Mouse (Mus musculus): ENCODE results near the gene Macrod2.

Gene Macrod2

DNA sequence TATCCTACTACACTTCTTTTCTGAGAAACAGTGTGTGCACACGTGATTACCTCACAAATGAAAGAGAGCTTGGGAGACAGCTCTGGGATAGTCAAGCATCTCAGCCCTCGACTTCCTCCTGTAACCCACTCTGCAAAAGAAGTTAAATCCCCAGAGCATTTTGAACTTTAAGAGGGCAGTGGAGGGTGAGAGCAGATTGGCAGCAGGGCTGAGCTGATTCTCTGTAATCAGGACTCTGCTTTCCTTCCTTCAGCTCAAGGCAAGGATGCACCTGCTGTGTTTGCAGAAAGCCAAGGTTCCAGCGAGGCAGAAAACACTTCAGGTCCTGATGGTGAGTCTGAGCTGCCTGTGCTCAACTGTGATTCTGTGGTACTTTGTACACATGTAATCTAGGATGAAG lies 1978.9 kb downstream of the Macrod2 start:
- DNase-seq (ENCODE audit: low spot score), result no peak

DNA sequence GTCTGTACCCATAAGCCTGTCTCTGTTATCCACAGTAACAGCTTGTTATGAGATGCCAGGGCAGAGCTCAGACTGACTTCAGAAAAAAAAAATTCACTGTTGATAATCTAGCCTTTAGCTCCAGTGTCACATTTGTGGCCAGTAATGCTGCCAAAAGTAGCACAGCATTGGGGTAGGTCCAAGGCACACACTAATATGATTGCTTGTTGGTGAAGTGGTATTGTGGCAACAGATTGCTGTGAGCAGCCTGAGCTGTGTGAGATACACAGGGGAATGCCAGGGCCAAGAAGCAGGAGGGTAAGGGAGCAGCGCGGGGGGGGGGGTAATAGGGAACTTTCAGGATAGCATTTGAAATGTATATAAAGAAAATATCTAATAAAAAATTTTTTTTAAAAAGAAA lies 1985.5 kb downstream of the Macrod2 start:
- DNase-seq (ENCODE audit: low spot score), result no peak

DNA sequence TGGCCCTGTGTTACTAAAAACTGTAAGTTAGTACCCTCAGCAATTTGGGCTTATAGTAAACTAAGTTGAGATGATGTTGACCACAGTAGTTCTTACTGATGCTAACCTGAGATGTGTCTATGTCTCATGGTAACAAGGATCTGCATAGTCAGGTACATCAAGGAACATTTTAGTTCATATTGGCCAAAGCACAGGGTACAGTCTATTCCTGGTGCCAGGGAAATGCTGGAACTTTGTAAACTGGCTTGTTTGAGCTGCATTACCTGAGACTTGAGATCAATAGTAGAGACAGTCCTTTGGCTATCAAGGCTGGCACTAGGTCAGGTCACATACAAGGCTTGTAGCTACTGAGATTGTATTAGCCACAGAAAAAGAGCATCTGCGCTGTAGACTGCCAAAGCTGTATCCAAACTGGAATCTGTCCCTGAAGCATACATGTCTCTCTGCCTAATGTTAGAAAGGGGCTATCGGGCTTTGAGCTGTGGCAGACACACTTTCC lies 1986.0 kb downstream of the Macrod2 start:
- no peak for DNase-seq (ENCODE audit: low spot score)

DNA sequence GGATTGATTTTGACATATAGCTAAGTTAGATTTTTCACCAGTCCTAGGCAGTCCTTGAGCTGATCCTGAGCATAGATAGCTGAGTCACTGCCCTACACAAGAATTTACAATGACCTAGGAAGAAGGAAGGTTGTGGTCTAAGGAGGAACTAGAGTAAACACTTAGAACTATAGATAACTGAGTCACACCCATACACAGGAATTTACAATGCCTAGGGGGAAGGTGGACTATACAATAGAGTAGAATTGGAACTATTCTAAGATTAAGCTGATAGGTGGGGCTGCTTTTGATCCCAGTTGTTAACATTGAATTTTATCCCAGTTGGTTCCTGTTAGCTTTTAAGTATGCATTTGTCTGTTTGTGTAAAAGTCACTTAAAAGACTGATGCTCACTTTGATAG lies 1998.4 kb downstream of the Macrod2 start:
- DNase-seq (ENCODE audit: low spot score), result no peak

DNA sequence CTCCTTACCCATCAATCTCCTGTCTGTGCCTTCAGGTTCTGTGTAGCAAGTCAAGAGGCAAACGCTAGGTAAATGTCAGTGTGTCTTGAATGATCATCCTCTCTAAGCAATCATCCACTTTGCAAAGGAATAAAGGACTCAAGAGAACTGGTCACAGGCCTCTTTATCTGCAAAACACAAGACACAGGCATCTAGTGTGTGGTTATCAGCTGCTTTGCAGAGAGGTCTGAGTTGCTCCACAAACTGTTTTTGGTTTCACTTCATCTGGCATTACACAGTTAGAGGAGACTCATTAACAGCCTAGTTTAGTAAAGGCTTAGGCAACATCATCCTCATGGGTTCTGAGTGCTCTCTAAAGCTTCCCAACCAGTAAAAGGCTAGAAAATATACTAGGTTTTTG lies 2004.4 kb downstream of the Macrod2 start:
- no peak for DNase-seq (ENCODE audit: low spot score)

DNA sequence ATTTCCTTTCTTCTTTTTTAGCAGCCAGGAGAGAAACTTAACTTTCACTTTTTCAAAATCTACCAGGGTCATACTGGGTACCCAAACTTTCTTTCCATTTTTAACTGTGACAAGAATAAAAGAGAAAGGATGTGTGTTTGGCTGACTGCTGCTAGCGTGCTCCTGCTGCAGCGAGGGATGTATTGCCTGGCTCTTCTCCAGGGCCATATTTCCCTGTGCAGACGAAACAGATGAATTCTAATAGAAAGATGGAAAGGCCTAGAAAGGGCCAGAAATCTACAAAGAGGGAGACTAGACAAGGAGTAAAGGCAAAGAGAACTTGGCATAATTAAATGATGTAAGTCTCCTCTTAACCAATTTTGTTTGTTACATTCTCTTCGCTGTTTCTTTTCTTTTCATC lies 2005.7 kb downstream of the Macrod2 start:
- no peak for DNase-seq (ENCODE audit: low spot score)

DNA sequence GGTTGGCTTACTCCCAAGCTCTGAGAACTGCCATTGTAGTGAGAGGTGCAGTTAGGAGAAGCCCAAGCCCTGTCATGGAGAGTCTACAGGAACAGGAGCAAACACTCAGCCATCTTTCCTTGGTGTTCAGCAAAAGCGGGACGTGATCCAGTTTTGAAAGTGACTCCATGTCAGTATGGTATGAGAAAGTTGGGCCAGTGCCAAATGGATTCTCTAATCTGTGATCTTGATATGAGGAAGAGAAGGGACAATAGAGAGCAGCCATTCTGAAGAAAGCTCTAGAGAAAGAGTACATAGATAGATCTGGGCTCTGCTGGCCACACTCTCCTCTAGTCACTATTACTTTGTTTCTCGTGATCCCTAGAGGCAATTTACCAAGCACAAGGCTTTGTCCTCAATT lies 2006.2 kb downstream of the Macrod2 start:
- DNase-seq (ENCODE audit: low spot score), result no peak

DNA sequence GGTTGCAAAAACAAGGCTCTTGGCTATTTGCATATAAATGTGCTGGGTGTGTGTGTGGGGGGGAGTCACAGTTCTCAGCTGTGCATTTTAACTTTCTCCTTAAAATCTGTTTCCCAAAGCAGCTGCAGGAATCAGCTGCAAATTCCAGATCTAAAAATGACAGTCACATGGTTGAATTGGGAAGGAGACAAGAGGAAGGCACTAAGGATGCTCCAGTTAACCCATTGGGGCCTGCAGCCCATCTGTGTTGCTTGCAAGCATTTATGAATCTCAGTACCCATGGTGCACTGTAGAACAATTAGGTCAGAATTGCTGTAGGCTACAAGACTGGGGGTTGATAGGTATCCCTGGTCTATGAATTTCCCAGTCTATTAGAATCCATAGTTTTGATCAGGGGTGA lies 2008.3 kb downstream of the Macrod2 start:
- no peak for DNase-seq (ENCODE audit: low spot score)

DNA sequence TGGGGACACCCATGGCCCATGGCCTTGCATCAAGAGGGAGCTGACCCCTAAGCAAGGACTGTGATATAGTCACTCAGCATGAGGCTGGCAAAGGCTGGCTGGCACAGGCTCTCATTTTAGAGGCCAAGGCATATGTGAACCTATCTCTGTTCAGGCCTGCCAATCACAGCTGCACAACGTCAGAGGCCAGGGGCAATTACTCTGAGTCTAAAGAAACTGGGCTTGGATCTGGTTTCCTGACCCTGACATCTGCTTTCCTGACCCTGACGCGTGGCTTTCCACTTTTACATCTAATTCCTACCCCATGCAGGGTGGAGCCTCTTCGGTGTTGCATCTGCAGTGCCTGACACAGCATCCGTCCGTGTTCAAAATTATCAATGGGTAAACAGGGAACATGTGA lies 2009.2 kb downstream of the Macrod2 start:
- no peak for DNase-seq (ENCODE audit: low spot score)

DNA sequence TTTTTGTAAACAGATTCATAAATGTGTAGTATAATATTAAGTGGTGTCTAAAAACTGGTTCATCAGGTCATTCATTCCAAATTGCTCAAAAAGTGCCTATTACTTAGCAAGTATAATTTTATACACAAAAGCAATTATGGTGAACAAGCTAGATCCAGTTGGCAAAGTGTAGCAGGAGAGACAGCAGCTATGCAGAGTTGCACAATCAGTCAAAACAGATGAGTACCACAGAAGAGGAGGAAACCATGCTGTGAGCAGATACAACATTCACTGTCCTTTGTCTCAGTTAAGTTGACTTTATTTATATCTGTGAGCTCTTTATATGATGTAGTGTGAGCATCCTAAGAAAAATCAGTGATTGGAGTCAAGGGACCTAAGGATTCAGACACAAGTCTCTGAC lies 2012.2 kb downstream of the Macrod2 start:
- DNase-seq (ENCODE audit: low spot score), result no peak

DNA sequence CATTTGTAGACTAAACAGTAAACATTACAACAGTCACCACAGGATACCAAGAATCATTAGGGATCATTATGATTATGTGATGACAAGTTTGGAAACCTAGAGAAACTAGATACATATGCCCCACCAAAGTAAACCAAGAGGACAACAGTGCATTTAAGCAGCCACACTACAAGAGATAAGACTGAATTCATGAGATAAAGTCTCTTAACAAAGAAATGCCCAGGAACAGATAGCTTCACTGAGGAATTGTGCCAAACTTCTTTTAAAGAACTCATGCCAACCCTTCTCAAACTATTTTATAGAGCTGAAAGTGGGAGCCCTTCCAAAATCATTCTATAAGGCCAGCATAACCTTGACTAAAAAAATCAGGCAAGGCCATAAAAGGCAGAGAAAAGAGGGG lies 2015.0 kb downstream of the Macrod2 start:
- DNase-seq (ENCODE audit: low spot score), result no peak

DNA sequence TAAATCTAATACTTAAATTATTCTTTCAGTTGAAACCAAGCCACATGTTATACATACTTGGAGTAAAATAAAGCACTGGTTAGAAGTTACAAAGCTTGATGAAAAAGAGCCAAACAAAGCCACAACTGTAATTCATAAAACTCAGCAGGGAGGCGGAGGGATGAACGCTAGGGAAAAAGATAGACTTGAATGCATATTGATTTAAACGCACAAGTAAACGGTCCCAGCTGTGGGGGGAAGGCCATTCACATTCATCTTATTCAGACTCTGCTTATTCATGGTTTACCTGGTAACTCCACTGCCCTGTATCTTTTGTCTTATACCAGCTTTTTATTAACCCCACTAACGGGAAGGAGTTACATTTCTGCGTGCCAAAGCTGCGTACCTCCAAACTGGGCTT lies 2038.0 kb downstream of the Macrod2 start:
- no peak for DNase-seq (ENCODE audit: low spot score)

DNA sequence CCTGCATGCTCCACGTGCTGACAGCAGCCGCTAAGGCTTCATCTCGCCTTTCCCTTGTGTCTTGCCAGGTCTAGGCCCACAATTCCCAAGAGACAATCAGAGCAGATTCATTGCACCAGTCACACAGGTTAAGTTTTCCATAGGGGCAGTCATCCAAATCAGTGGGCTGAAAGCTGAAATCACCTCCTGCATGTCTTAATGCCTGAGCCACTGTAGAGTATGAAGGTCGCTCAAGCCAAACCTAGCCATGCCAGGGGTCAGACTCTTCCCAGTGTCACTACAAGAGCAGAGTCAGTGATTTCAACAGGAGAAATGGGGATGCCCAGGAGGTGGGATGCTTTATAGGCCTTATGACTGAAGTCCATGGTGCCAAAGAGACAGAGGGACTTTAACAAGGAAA lies 2039.6 kb downstream of the Macrod2 start:
- no peak for DNase-seq (ENCODE audit: low spot score)

DNA sequence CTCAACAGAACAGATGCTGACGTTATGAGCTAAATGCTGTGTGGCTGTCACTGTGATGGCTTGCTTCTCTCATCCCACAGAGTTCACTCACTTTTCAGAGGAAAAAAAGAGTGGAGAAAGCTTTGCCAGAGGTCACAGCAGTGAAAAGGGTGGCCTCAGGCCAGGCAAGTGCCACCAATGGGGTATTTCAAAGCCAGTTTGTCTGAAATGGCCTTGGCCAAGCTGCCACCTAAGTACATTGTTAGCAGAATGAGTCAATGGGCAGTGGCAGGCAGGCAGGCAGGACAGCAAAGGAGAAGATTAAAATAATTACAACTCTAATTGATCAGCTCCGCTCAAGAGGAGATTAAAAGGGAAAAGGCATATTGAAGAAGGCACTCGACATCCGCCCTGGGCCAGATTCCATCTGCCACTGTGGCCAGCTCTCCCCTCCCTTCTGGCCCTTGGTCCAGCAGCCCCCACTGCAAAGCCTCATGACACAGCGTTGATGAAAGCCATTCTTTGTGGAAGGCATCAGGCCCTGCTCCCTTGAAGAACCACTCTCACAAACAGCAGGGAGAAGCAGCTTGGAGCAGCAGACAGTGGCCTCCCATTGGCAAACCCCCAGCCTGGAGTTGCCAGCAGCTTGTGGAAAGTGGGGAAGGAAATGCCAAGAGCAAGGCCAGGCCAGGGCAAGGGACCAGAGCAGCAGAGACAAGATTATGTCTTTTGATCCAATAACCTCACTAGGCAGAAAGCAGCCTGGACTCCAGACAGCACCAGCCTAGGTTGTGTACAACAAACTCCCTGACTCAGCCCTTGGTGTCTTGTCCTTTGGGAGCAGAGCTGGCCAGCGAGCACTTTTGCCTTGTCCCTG lies 2042.7 kb downstream of the Macrod2 start:
- DNase-seq (ENCODE audit: low spot score), result no peak

All from testis, postnatal 10 days (tissue).